Mouse (Mus musculus): Measurements from ENCODE around the gene Ptprf.

Ptprf gene

DNA sequence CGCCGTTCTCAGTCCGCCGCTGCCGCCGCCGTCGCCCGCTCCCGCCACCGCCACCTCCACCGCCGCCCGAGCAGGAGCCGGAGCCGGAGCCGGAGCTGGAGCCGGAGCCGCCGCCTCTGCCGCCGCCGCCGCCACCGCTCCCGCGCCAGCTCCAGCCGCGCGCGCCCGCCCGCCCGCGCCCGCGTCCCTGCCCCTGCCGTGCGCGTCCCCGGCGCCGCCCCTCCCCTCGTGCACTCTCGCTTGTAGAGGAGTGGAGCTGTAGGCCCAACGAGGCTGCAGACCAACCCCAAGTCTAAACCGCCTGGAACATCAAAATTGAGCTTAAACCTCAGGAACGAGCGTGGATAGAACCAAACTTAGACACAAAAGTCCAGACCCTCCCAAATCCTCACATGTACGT is at the start of gene Ptprf:
Gene Ptprf, minus strand, starts transcription at position 175 of the 400 bp plus-strand sequence.
- DNase-seq (ENCODE audit: inconsistent age in 2 of 2, low spot score in 1 of 2) = peak; percentile 75 to 88

DNA sequence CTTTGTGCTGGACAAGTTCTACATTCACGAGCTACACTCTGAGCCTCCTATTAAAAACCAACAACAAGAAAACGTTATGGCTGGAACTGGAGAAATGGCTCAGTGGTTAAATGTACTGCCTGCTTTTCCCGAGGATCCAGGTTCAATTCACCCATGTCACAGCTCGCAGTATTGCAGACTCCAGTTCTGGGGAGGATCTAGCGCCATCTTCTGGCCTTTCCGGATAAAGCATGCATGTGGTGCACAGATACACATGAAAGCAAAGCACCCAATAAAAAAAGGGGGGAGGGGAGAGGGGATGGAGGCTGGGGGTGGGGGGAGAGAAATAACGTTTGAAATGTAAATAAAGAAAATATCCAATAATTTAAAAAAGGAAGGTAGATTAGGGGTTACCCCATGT is 45.5 kb upstream of the Ptprf start:
- DNase-seq (ENCODE audit: inconsistent age in 2 of 2, low spot score in 1 of 2) = peak; percentile 53 to 83

- no peak for DNase-seq (ENCODE audit: inconsistent age in 2 of 2, low spot score in 1 of 2)
These were observed 44.8 kb upstream of the Ptprf start for GRCm38 (mm10) chr4:118335991-118336390.

- no peak for DNase-seq (ENCODE audit: inconsistent age in 2 of 2, low spot score in 1 of 2)
These were observed 40.6 kb upstream of the Ptprf start for GRCm38 (mm10) chr4:118331777-118332176.

DNA sequence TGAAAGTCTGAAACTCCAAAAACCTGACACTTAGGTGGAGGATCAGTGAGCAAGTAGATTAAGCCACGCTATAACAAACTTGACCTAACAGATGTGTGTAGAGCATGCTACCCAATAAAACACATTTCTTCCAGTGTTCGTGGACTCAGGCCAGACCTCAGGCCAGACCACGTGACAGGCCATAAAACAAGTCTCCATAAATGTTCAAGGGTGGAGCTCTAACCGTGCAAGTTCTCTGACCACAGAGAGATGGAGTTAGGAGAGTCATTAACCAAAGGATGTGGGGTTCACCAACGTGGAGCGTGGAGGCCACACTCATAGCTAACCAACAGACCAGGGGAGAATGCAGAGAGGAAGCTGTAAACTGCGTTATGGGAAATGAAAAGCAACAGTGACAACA is 35.3 kb upstream of the Ptprf start:
- no peak for DNase-seq (ENCODE audit: inconsistent age in 2 of 2, low spot score in 1 of 2)

- no peak for DNase-seq (ENCODE audit: inconsistent age in 2 of 2, low spot score in 1 of 2)
These were observed 29.4 kb upstream of the Ptprf start for GRCm38 (mm10) chr4:118320636-118321035.

DNA sequence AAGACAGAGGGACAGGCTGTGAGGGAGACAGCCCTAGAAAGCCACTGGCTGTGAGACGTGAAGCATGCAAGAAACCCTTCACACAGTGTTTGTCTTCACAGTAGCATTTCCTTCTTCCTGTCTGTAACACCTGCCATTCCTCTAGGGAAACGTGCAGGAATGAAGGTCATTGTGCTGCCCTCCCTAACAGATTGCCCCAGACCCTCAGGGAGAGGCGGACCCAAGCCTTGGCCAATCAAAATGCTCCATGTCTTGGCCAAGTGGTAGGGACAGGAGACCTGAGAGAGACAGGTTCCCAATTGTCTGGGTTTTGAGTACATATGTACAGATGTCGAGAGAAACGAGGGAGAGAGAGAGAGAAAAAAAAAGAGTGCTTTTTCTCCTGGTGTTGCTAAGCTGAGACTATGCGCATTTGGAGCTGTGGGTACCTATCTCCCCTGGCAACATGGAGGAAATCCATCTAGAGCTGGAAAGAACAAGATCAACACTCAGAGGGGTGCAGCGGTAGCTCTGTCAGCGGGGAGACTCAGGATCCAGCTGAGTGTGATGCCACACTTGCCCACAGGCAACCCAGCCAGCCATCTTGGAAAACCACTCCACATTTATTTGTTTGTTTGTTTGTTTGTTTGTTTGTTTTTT is 28.6 kb upstream of the Ptprf start:
- no peak for DNase-seq (ENCODE audit: inconsistent age in 2 of 2, low spot score in 1 of 2)

- DNase-seq (ENCODE audit: inconsistent age in 2 of 2, low spot score in 1 of 2) = no peak
These were observed 25.5 kb upstream of the Ptprf start for GRCm38 (mm10) chr4:118316662-118317061.

DNA sequence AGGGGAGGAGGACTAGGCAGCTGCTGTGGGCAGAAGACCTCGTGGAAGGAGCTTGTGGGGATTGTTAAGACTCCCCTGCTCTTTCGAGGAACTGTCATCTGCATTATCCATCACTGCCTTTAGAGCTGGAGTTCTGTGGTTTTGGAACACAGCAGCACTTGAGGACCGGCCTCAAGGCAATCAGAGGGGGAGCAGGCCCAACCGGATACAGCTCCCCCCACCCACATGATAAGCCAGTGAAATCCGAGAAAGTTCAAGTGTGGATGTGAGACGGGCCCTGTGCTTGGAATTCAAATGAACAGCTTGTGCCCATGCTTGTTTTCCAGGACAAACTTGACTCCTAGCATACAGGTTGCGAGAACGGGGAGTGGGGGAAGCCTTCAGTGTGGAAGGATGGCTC is 24.1 kb upstream of the Ptprf start:
- DNase-seq (ENCODE audit: inconsistent age in 2 of 2, low spot score in 1 of 2) = no peak

- no peak for DNase-seq (ENCODE audit: inconsistent age in 2 of 2, low spot score in 1 of 2)
These were observed 19.3 kb upstream of the Ptprf start for GRCm38 (mm10) chr4:118310461-118310860.

DNA sequence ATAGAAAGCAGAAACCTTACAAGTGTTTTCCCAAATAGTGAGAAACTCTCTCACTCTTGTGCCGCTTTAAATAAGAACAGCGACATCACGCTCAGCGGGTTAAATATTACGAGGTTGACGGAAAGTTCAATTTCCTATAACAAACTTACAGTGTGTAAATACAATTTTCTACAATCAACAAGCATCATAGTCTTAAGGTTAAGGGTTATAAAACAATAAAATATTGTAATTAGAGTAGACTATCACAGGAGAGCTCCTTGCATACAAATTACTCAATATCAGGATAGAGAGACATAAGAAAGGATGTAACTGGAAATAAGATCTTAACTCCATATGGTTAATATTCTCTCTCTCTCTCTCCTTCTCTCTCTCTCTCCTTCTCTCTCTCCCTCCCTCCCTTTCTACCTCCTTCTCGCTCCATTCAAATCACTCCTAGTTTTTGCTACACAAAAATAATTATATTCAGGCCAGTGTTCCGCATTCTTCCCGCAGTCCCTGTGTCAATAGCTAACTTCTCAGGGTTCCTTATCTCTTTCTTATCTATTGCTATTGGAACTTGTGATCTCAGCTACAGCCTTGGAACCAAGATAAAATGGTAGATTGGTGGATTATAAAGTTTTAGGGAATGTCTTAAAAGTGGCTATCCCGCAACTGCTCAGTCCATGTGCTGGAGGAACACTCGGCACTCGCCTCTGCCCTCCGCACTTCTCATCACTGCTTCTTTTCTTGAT is 16.5 kb upstream of the Ptprf start:
- DNase-seq (ENCODE audit: inconsistent age in 2 of 2, low spot score in 1 of 2) = no peak

DNA sequence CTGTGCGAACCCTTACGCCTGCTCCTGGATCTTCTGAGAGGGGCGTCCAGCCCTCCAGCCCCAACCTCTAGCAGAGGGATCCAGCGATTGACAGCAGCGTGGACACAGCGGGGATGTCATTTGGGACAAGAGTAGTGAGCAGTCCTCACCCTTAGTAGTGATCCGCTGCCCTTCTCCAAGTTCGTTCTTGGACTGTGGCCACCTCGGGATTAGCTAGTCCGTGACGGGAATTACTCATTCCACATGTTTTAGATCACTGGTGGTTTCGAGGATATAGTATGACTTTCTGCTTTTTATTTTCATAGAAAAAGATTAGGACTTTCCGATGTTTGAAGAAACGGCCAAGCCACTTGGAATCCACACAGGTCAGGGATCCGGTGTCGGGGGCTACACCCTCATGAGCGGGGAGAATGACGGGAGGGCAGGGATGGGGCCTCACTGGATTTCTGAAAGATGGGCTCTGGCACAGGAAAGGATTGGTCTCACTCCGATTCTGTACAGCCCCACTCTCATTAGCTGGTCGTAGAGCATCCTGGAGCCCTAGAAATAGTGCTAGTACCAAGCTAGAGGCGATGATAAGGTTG is 15.0 kb upstream of the Ptprf start:
- no peak for DNase-seq (ENCODE audit: inconsistent age in 2 of 2, low spot score in 1 of 2)

GRCm38 (mm10) chr4:118304984-118305383 is 13.8 kb upstream of the Ptprf start:
- no peak for DNase-seq (ENCODE audit: inconsistent age in 2 of 2, low spot score in 1 of 2)

DNA sequence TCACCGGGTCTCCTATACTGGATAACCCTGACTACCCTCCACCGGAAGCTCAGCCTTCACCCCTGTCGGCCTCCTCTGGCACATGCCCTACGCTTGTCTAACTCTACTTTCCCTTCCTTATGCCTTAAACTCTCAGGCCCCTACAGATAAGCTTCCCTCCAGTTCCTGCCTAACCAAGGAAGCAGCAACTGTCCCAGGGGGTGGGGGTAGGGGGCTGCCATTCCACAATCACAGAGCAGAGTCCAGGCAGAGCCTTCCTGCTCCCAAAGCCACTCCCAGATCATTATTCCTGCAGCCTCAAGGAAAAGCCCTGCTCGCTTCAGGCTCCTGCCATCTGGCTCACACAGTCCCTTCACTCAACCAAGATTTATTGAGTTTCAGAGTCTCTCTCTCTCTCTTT is 6.6 kb upstream of the Ptprf start:
- DNase-seq (ENCODE audit: inconsistent age in 2 of 2, low spot score in 1 of 2) = peak in 1 of 2 experiments; percentile 11

DNA sequence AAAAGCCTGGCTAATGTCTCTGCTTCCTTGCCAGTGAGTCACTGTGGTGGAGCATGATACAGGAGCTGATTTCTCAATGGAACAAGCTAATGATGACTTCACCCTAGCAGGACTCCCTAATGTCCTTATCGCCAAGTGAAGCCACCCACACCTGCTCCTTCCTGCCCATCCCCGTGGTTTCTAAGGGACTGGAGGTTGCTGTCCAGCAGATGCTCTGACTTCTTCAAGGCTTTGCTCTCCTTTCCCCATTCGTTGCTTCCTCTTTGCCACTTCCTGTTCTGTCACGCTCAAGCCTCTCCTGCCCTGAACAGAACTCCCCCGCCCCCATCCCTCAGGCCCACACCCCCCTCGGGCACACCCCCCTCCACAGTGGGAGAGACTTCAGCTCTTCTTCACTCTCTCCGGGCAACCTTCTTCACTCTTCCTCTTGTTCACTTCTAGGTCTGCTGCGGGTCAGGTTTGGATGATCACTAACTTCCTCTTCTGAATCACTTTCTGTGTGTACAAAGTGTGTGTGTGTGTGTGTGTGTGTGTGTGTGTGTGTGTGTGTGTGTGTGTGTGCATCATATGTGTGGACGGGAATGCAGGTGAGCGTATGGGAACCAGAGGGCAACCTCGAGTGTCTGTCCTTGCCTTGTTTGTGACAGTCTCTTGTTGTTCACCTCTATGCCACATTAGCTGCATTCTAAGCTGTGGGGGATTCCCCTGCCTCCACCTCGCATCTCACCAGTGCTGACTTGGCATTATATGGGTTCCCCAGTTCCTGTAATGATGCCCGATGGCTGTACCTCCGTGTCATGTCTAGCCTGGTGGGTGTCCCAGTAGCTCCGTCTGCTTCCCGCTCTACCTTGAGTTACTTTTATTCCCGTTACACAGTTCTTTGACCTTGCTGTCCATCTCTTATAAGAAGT is 4.7 kb upstream of the Ptprf start:
- peak; percentile 60 to 76 for DNase-seq (ENCODE audit: inconsistent age in 2 of 2, low spot score in 1 of 2)

GRCm38 (mm10) chr4:118294811-118295210 is 3.6 kb upstream of the Ptprf start:
- DNase-seq (ENCODE audit: inconsistent age in 2 of 2, low spot score in 1 of 2) = peak; percentile 58 to 71

DNA sequence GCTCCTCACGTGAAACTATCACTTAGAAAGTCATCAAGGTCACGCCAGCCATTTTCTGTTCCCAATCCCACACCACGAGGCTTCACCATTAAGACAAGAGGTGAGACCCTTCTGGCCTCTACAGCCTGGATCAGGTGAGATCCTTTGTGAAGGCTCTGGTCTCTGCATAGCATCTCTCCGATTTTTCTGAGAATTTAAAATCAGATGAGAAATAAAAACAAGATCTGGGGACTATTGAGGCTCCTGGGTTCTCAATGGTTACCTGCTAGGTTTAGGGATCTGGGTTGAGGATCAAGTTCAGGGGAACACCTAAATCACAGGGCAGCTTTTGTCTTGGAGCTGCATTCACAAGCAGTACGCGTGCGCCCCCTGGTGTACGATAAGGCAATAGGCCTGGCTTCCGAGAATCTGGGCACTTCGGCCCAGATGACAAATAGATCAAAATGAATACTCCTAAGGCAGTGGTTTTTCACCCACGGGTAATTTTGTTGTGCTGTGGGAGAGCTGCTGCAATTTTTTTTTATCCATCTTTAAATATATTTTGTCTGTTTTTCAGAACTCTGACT is 1.6 kb upstream of the Ptprf start:
- DNase-seq (ENCODE audit: inconsistent age in 2 of 2, low spot score in 1 of 2) = peak; percentile 79 to 93

- DNase-seq (ENCODE audit: inconsistent age in 2 of 2, low spot score in 1 of 2) = peak; percentile 60 to 86
These were observed 682 bp downstream of the Ptprf start for GRCm38 (mm10) chr4:118290416-118291030.

DNA sequence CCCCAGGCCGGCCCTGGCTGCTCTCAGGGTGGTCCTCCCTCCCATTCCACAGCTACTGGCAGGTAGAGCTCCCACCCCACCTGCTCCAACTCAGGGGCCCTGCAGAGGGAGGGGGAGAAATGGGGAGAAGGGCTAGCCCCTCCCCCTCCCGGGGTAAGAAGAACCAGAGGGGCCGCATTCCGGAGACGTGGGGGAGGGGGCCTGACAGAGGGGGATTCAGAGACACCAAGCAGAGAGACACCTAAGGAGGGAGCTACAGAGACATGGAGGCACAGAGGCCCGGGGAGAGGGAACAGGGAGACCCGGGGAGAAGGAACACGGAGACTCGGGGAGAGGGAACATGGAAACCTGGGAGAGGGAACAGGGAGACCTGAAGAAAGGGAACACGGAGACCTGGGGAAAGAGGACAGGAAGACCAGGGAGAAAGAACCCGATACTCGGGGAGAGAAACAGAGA is 1.2 kb downstream of the Ptprf start:
- DNase-seq (ENCODE audit: inconsistent age in 2 of 2, low spot score in 1 of 2) = peak in 1 of 2 experiments; percentile 35

DNA sequence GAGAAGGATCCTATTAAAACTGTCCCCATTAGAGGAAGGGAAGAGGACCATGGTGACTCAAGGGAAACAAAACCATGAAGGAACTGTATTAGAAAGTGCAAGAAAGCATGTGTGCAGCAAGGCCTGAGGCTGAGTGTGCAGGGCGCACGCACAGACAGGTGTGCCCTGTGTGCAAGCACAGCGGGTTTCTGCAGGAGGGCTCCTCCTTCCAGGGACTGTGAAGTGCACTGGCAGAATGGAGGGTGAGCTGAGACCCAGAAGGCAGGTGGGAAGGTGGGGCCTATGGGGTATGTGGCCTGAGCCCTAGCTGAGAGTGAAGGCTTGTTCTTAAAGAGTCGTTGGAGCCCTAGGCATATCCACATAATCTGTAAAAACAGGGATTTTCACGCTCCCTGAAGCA is 1.9 kb downstream of the Ptprf start:
- peak; percentile 8 to 33 for DNase-seq (ENCODE audit: inconsistent age in 2 of 2, low spot score in 1 of 2)
